Mouse (Mus musculus) heart, embryonic 10.5 days (tissue): ENCODE measurements at regions not wholly inside any gene's neighbourhood (a gene's known extent, or its start where the extent isn't known, plus 50 kb on each side); places are given as distances from the start of the nearest gene placed in this dataset.

ENCODE experiments used
- DNase-seq: peaks from one replicate; pipeline ENCODE4 v3.0.0-alpha.2; 2017; ENCODE audit warnings: low spot score
- H3K27ac ChIP-seq: fragments of 300-500 bp; sonication (generic); 2 replicates; pipeline ENCODE4 v1.5.1; 2016; ENCODE audit warnings: mild to moderate bottlenecking
- H3K27me3 ChIP-seq: fragments of 300-500 bp; sonication (generic); 2 replicates; pipeline ENCODE4 v1.6.1; 2016; ENCODE audit warnings: mild to moderate bottlenecking; ENCODE audit not compliant: poor library complexity, insufficient read depth, severe bottlenecking
- H3K36me3 ChIP-seq: fragments of 300-500 bp; sonication (generic); 2 replicates; pipeline ENCODE4 v1.6.1; 2016; ENCODE audit warnings: mild to moderate bottlenecking, moderate library complexity
- H3K4me1 ChIP-seq: fragments of 300-500 bp; sonication (generic); 2 replicates; pipeline ENCODE4 v1.6.1; 2016; ENCODE audit warnings: mild to moderate bottlenecking
- H3K4me3 ChIP-seq: fragments of 300-500 bp; sonication (generic); 2 replicates; pipeline ENCODE4 v1.5.1; 2016; ENCODE audit warnings: mild to moderate bottlenecking, moderate library complexity
- H3K9me3 ChIP-seq: fragments of 300-500 bp; sonication (generic); 2 replicates; pipeline ENCODE4 v1.6.1; 2016; ENCODE audit warnings: mild to moderate bottlenecking, moderate library complexity
- WGBS: fragments of 180-500 bp; shearing (Covaris S2); methylation state at CpG from one replicate; pipeline ENCODE4 v1.1.7; 2016; 5-methylcytosine and 5-hydroxymethylcytosine counted together

DNA sequence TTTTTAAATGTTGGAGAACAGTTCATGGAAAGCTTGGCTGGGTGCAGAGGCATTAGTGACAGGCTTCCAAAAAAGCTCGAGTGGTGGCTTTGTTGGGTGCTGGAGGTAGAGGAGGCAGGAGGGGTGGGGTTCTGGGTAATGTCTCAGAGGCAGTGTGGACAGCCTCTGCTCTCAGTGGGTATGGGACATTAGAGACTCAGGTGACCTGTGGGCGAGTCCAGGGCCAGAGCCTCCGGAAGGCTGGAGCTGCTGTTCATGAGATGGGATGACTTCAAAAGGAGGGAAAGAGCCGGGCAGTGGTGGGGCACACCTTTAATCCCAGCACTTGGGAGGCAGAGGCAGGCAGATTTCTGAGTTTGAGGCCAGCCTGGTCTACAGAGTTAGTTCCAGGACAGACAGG, 57.5 kb upstream of the Gm11733 start:
- H3K27me3 ChIP-seq, result peaks cover 70% of the 10 kb centered on the region
- no peaks in the 10 kb centered on the region for H3K9me3 ChIP-seq
- 70% methylated on average over 4 of the region's 4 CpGs for WGBS
- no peak overlapping the region for H3K27ac ChIP-seq
- no peaks in the 10 kb centered on the region for H3K36me3 ChIP-seq
- DNase-seq, result no peak
- H3K4me1 ChIP-seq, result peaks cover 12% of the 10 kb centered on the region
- no peak overlapping the region for H3K4me3 ChIP-seq

DNA sequence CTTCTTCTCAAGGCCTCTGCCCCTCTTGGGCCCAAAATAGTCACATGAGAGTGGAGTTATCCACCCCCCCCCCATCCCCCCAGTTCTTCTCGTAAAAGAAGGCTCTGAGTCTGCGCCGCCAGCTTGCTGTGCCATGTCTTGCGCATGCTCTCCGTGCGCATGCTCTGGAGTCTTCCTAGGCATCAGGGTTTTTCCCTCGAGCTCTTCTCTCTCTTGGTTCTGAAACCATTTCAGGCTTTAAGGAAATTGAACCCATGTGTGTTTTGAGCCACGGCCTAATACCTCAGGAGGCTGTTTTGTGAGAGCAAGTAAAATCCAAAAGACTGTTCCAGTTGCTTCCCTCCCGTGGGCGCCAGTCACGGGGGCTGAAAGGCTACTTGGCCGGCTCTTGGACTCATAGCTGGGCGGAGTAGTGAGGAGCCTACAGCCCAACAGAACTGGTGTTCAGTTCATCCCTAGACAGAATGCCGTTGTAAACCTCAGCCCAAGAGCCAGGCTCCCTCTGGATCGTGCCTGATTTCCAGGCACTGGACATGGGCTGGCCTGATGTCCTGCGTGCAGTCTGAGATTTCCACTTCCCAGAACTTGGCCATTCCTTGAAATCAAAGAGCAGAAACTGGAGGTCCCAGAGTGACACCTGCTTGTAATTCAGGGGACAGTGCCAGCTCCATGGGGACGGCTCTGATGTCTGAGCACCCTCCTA, 56.2 kb upstream of the Gm11733 start:
- no peak for DNase-seq

DNA sequence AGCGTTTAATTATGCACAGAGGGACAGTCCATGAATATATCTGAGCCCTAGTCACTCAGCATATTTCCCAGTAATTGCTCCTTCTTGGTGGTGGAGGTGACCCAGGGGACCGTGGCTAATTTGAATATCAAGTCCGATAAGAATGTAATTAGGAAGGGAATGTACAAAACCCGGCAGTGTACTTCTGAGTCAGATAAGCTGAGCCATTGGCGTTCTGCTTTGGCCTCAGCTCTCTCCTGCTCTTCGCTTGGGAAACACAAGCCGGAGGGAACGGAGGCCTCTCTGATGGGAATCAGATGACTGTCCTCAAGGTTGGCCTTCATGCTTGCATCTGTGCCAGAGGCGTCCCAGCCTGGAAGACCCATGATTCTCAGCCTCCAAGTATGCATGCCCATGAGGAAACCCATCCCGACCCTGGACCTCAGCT, 54.8 kb upstream of the Gm11733 start:
- DNase-seq, result no peak
- 70% methylated on average over 10 of the region's 10 CpGs for WGBS
- Histone ChIP-seq H3K27ac (no peak overlapping the region), H3K27me3 (peaks cover 76% of the 10 kb centered on the region), H3K9me3 (no peaks in the 10 kb centered on the region), H3K36me3 (no peaks in the 10 kb centered on the region), H3K4me1 (peaks cover 12% of the 10 kb centered on the region), H3K4me3 (no peak overlapping the region)

More for the DNA sequence above, 56.2 kb upstream of the Gm11733 start:
- Histone ChIP-seq H3K27me3 (peaks cover 74% of the 10 kb centered on the region), H3K4me3 (no peak overlapping the region), H3K4me1 (peaks cover 12% of the 10 kb centered on the region), H3K27ac (no peak overlapping the region), H3K9me3 (no peaks in the 10 kb centered on the region), H3K36me3 (no peaks in the 10 kb centered on the region)
- WGBS, result 86% methylated on average over 17 of the region's 17 CpGs

DNA sequence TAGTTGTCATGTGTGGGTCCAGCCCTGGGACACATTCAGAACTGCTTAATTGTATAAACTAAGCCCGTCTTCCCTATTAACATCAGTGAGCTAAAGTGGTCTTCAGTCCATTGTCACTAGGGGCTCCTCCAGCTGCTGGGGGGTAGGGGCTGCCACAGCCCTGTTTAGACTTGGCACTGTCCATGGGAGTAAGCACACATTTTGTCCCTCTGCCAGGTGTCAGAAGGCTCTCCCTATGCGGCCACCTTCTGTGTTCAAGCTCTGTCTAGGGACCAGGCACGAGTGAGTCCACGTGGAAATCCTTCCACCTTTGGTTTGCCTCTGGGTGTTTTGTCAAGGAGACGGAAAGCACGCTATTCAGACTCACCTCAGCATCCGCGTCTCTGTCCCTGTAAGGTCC, 54.3 kb upstream of the Gm11733 start:
- H3K27ac ChIP-seq, result no peak overlapping the region
- no peaks in the 10 kb centered on the region for H3K9me3 ChIP-seq
- no peak overlapping the region for H3K4me3 ChIP-seq
- peaks cover 76% of the 10 kb centered on the region for H3K27me3 ChIP-seq
- DNase-seq, result no peak
- 61% methylated on average over 8 of the region's 8 CpGs for WGBS
- peaks cover 12% of the 10 kb centered on the region for H3K4me1 ChIP-seq
- H3K36me3 ChIP-seq, result no peaks in the 10 kb centered on the region

DNA sequence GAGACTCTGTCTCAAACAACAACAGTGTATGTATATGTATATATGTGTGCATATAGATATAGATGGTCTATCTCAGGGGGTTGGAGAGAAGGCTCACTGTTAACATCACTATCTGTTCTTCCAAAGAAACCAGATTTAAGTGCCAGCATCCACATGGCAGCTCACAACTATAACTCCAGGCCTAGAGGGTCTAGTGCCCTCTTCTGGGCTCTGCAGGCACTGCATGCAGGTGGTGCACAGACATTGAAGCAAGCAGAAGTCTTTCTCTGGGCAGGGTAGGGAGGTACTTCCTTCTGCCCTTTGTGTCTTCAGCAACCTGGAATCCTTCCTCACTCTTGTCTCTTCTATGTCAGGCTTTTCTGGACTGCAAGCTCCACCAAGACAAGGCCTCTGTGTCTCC, 50.1 kb upstream of the Gm11733 start:
- no peak overlapping the region for H3K4me3 ChIP-seq
- H3K9me3 ChIP-seq, result no peaks in the 10 kb centered on the region
- peaks cover 79% of the 10 kb centered on the region for H3K27me3 ChIP-seq
- H3K27ac ChIP-seq, result no peak overlapping the region
- DNase-seq, result no peak
- H3K36me3 ChIP-seq, result no peaks in the 10 kb centered on the region
- H3K4me1 ChIP-seq, result peaks cover 14% of the 10 kb centered on the region
